Mouse (Mus musculus): ENCODE data around the gene Nek5. TPM values are rescaled to one million over a fixed set of nuclear protein-coding genes. Genes with fewer than 3 reads are reported as not detected.

Gene Nek5
- polyA plus RNA-seq, 1 experiment from 2014 or later, result 0.56 TPM

- Histone ChIP-seq H3K27ac (replicated peaks) (no peak overlapping the region), H3K9me3 (replicated peaks) (no peaks in the 10 kb centered on the region), H3K4me3 (replicated peaks) (no peak overlapping the region), H3K4me1 (no peaks in the 10 kb centered on the region), H3K36me3 (no peaks in the 10 kb centered on the region), H3K9ac (replicated peaks) (no peak overlapping the region), H3K4me2 (no peak overlapping the region), H3K27me3 (replicated peaks) (no peaks in the 10 kb centered on the region)
- 90% methylated on average over 9 of the region's 9 CpGs for WGBS
- no peak for ATAC-seq (ENCODE audit: low FRiP score)
These were observed 45.4 kb downstream of the Nek5 start for GRCm38 (mm10) chr8:22079313-22080007.

- WGBS, result 7% methylated on average over 3 of the region's 3 CpGs
- no peak for ATAC-seq (ENCODE audit: low FRiP score)
- H3K27ac ChIP-seq (replicated peaks), result no peak overlapping the region
These were observed 63.7 kb downstream of the Nek5 start for GRCm38 (mm10) chr8:22061126-22061525.

GRCm38 (mm10) chr8:22060446-22060889, 64.4 kb downstream of the Nek5 start, which contains the start of gene Alg11:
TSS of gene Alg11 (plus strand) at chr8:22060721.
- H3K9me3 ChIP-seq (replicated peaks), result no peaks in the 10 kb centered on the region
- peaks cover 17% of the 10 kb centered on the region for H3K36me3 ChIP-seq
- peaks cover 9% of the 10 kb centered on the region for H3K4me1 ChIP-seq
- peaks cover 6% of the 10 kb centered on the region; the same call in 1 of the 2 replicates for H3K27me3 ChIP-seq (replicated peaks)
- under 1% methylated on average over 32 of the region's 36 CpGs for WGBS
- peak within 1 kb of the TSS; percentile 65 for H3K27ac ChIP-seq (replicated peaks)
- H3K4me3 ChIP-seq (replicated peaks), result peak within 1 kb of the TSS; percentile 81
- H3K4me2 ChIP-seq, result peak within 1 kb of the TSS; percentile 94
- H3K9ac ChIP-seq (replicated peaks), result peak within 1 kb of the TSS; percentile 77
- peak; percentile 100 for ATAC-seq (ENCODE audit: low FRiP score)

More at GRCm38 (mm10) chr8:22061126-22061525, 63.7 kb downstream of the Nek5 start:
- peaks cover 9% of the 10 kb centered on the region for H3K4me1 ChIP-seq
- peak overlapping the region; percentile 81 for H3K4me3 ChIP-seq (replicated peaks)
- H3K36me3 ChIP-seq, result peaks cover 24% of the 10 kb centered on the region
- no peak overlapping the region for H3K9ac ChIP-seq (replicated peaks)
- peaks cover 6% of the 10 kb centered on the region; the same call in 1 of the 2 replicates for H3K27me3 ChIP-seq (replicated peaks)
- peak overlapping the region; percentile 94 for H3K4me2 ChIP-seq
- H3K9me3 ChIP-seq (replicated peaks), result no peaks in the 10 kb centered on the region

GRCm38 (mm10) chr8:22059821-22060445, 64.9 kb downstream of the Nek5 start, which contains the start of gene Atp7b:
TSS of gene Atp7b (minus strand) at chr8:22060305.
- H3K9me3 ChIP-seq (replicated peaks), result no peaks in the 10 kb centered on the region
- under 1% methylated on average over 43 of the region's 46 CpGs for WGBS
- H3K27me3 ChIP-seq (replicated peaks), result peaks cover 6% of the 10 kb centered on the region; the same call in 1 of the 2 replicates
- H3K4me3 ChIP-seq (replicated peaks), result peak within 1 kb of the TSS; percentile 81
- peak within 1 kb of the TSS; percentile 94 for H3K4me2 ChIP-seq
- peak within 1 kb of the TSS; percentile 65 for H3K27ac ChIP-seq (replicated peaks)
- ATAC-seq (ENCODE audit: low FRiP score), result peak; percentile 90
- H3K9ac ChIP-seq (replicated peaks), result peak within 1 kb of the TSS; percentile 77
- H3K36me3 ChIP-seq, result peaks cover 12% of the 10 kb centered on the region
- peaks cover 9% of the 10 kb centered on the region for H3K4me1 ChIP-seq

- WGBS, result 33% methylated on average over 11 of the region's 11 CpGs
- Histone ChIP-seq H3K4me3 (replicated peaks) (peak overlapping the region; percentile 81), H3K27me3 (replicated peaks) (peaks cover 6% of the 10 kb centered on the region; the same call in 1 of the 2 replicates), H3K27ac (replicated peaks) (no peak overlapping the region), H3K4me1 (peaks cover 9% of the 10 kb centered on the region), H3K4me2 (peak overlapping the region; percentile 94), H3K9ac (replicated peaks) (peak overlapping the region; percentile 77), H3K36me3 (peaks cover 7% of the 10 kb centered on the region; the same call in 1 of the 2 replicates), H3K9me3 (replicated peaks) (no peaks in the 10 kb centered on the region)
- no peak; the same call in 1 of the 2 replicates for ATAC-seq (ENCODE audit: low FRiP score)
These were observed 65.6 kb downstream of the Nek5 start for GRCm38 (mm10) chr8:22059153-22059738.

- peaks cover 2% of the 10 kb centered on the region; the same call in 1 of the 2 replicates for H3K36me3 ChIP-seq
- H3K27me3 ChIP-seq (replicated peaks), result peaks cover 6% of the 10 kb centered on the region; the same call in 1 of the 2 replicates
- ATAC-seq (ENCODE audit: low FRiP score), result no peak
- no peak overlapping the region for H3K4me3 ChIP-seq (replicated peaks)
- peaks cover 9% of the 10 kb centered on the region for H3K4me1 ChIP-seq
- no peak overlapping the region for H3K27ac ChIP-seq (replicated peaks)
- 81% methylated on average over 9 of the region's 9 CpGs for WGBS
- no peaks in the 10 kb centered on the region for H3K9me3 ChIP-seq (replicated peaks)
- no peak overlapping the region for H3K9ac ChIP-seq (replicated peaks)
- no peak overlapping the region for H3K4me2 ChIP-seq
These were observed 66.5 kb downstream of the Nek5 start for GRCm38 (mm10) chr8:22058368-22058767.

- H3K4me1 ChIP-seq, result peaks cover 9% of the 10 kb centered on the region
- H3K9ac ChIP-seq (replicated peaks), result no peak overlapping the region
- H3K36me3 ChIP-seq, result no peaks in the 10 kb centered on the region
- ATAC-seq (ENCODE audit: low FRiP score), result no peak
- H3K27ac ChIP-seq (replicated peaks), result no peak overlapping the region
- H3K4me2 ChIP-seq, result no peak overlapping the region
- no peak overlapping the region for H3K4me3 ChIP-seq (replicated peaks)
- H3K27me3 ChIP-seq (replicated peaks), result peaks cover 6% of the 10 kb centered on the region; the same call in 1 of the 2 replicates
- H3K9me3 ChIP-seq (replicated peaks), result no peaks in the 10 kb centered on the region
- WGBS, result 87% methylated on average over 3 of the region's 3 CpGs
These were observed 68.0 kb downstream of the Nek5 start for GRCm38 (mm10) chr8:22056850-22057249.

- H3K4me1 ChIP-seq, result peaks cover 5% of the 10 kb centered on the region
- H3K4me3 ChIP-seq (replicated peaks), result no peak overlapping the region
- no peaks in the 10 kb centered on the region for H3K9me3 ChIP-seq (replicated peaks)
- WGBS, result 93% methylated on average over 2 of the region's 2 CpGs
- no peak overlapping the region for H3K27ac ChIP-seq (replicated peaks)
- no peak overlapping the region for H3K4me2 ChIP-seq
- ATAC-seq (ENCODE audit: low FRiP score), result no peak
- H3K27me3 ChIP-seq (replicated peaks), result peaks cover 6% of the 10 kb centered on the region; the same call in 1 of the 2 replicates
- no peak overlapping the region for H3K9ac ChIP-seq (replicated peaks)
- no peaks in the 10 kb centered on the region for H3K36me3 ChIP-seq
These were observed 69.4 kb downstream of the Nek5 start for GRCm38 (mm10) chr8:22055492-22055877.

- H3K9me3 ChIP-seq (replicated peaks), result no peaks in the 10 kb centered on the region
- peaks cover 5% of the 10 kb centered on the region for H3K4me1 ChIP-seq
- no peak overlapping the region for H3K4me2 ChIP-seq
- no peak overlapping the region for H3K27ac ChIP-seq (replicated peaks)
- 88% methylated on average over 12 of the region's 12 CpGs for WGBS
- peaks cover 6% of the 10 kb centered on the region; the same call in 1 of the 2 replicates for H3K27me3 ChIP-seq (replicated peaks)
- no peaks in the 10 kb centered on the region for H3K36me3 ChIP-seq
- H3K9ac ChIP-seq (replicated peaks), result no peak overlapping the region
- no peak overlapping the region for H3K4me3 ChIP-seq (replicated peaks)
- no peak for ATAC-seq (ENCODE audit: low FRiP score)
These were observed 70.0 kb downstream of the Nek5 start for GRCm38 (mm10) chr8:22054674-22055491.

- no peaks in the 10 kb centered on the region for H3K27me3 ChIP-seq (replicated peaks)
- 43% methylated on average over 2 of the region's 2 CpGs for WGBS
- peak; percentile 69 for ATAC-seq (ENCODE audit: low FRiP score)
These were observed 77.0 kb downstream of the Nek5 start for GRCm38 (mm10) chr8:22047699-22048464.

More at GRCm38 (mm10) chr8:22047699-22048464, 77.0 kb downstream of the Nek5 start:
- Histone ChIP-seq H3K4me2 (no peak overlapping the region), H3K9me3 (replicated peaks) (no peaks in the 10 kb centered on the region), H3K27ac (replicated peaks) (no peak overlapping the region), H3K9ac (replicated peaks) (no peak overlapping the region), H3K4me1 (no peaks in the 10 kb centered on the region), H3K4me3 (replicated peaks) (no peak overlapping the region), H3K36me3 (no peaks in the 10 kb centered on the region)
